Mouse (Mus musculus): ENCODE data around the gene Fam173a.

Gene Fam173a

DNA sequence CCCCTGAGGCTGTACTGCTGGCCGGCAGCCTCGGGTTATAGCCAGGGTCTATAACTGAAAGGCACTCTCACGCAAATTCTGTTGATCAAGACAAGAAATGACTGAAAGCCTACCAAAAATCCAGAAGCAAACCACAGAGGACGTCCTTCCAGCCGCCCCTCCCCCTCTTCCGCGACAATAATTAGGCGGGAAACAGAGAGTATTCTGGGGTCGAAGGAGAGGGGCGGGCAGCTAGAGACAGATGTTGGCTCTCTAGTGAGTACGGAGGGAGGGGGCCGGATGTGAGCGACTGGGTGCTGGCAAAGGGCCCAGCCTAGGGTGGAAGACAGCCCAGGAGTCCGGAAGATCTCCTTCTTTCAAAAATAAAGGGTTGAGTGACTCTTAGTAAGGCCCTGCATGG lies at the start of gene Fam173a:
Gene Fam173a, minus strand, starts transcription at position 287 of the 400 bp plus-strand sequence.
- DNase-seq, result peak; percentile 69

DNA sequence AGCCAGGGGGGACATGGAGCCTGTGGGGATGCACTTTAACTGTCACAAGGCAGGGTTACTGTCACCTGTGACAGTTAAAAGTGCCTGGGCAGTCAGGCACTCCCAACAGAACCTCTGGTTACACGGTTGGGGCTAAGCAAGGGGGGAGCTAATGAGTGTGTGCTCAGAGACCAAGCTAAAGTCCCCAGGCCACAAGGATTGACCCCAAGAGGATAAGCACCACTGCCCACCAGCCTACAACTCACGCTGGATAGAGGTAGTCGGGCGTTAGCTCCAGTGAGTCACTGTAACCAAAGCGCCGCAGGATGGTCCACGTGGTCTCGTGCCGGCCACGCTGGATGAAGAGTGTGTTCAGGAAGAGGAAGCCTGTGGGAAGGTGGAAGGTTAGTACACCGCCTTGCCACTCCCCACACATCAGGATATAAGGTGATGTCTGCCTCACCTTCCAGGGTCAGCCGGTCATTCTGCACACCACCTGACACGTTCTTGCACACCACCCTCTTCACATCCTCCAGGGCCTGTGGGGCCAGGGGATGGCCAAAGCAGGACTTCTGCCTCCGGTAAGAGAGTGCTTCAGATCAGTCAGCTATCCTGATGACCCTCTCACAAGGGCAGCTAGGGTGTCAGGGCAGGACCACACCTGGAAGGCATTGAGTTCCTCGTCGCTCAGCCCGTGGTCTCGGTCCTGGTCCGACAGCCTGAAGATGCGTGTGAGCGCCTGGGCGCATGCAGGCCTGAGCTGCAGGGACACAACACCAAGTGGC lies 48.6 kb upstream of the Fam173a start, which contains the start of gene Gm20683:
Gene Gm20683, minus strand, starts transcription at position 647 of the 764 bp plus-strand sequence.
- DNase-seq, result peak; percentile 32

DNA sequence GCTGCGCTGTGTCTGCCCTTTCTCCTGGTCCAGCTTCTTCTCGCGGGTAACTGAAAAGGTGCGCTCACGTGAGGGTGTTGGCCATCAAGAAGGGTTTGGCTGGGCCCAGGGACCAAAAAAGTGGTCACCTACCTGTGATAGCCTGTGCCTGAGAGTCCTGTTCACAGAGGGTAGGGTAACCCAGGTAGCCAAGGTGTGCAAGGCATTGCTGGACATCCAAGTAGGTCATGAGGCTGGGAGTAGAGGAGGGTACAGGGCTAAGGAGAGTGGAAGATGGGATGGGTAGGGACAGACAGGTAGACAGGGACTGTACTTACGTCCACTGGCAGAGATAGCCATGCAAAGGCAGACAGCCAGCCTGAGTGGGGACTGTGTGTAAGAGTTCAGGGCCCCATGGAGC lies 47.8 kb upstream of the Fam173a start:
- no peak for DNase-seq

DNA sequence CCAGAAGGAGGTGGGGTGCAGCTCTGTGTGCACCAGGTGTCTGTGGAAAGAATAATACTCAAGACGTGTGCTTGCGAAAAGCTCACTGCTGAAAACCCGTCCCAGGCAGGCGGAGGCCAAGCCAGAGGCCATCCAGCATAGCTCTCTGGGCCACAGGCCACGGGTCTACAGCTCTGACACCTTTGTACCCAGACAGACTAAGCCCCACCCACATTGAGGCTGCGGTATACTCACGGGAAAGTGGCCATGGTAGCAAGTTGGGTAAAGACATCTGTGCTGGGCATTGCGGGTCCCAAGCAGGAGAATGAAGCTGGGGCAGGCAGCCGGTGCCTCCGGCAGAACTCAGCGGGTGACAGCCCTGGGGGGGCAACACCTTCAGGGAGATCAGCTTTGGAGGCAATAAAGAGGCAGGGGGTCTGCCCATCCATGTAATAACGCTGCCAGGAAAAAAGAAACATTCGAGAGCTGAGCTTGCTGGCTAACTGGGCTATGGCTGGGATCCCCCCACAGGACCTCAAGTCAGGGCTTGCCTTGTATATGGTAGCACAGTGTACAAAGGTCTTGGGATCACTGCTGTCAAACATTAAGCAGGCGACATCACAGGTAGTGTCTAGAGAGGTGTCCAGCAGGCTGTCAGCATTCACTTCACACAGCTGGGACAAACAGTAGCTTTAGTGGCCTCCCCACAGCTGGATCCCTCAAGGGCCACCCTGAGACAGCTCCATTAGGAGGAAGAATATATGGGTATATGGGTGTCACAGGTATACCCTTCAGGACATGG lies 46.9 kb upstream of the Fam173a start:
- DNase-seq, result peak; percentile 55

DNA sequence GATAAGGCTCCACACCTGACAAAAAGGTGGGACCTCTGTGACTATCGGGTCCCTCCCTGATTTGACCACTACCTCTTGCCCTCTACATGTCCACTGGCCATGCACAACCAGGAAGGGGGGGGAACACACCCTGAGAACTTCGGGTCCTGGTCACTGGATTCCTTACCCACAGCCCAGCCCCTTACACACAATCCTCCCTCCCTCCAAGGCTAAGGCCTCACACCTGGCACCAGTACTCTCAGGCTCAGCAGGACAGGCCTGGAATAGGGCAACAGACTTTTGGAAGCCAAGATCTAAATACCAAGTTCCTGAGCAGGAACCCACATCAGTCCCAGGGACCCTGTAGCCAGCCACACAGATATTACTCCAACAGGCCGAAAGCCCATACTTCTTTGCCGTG lies 46.2 kb upstream of the Fam173a start:
- no peak for DNase-seq

DNA sequence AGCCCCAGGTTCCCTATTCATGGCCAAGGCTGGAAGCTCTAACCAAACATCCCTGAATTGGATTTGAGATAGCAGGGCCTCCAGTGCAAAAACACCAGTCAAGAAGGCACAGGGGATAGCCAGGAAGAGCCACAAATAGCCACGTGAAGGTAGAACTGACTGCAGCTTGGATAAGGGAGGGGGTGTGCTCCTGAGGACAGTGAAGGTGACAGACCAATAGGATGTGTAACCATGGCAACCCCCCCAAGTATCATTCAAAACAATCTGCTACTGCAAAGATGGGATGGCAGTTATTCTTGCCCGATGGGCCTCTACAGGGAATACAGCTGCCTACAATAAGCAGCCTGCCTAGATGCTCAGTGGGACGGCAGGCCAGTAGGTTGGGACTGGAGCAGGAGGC lies 44.8 kb upstream of the Fam173a start:
- no peak for DNase-seq

DNA sequence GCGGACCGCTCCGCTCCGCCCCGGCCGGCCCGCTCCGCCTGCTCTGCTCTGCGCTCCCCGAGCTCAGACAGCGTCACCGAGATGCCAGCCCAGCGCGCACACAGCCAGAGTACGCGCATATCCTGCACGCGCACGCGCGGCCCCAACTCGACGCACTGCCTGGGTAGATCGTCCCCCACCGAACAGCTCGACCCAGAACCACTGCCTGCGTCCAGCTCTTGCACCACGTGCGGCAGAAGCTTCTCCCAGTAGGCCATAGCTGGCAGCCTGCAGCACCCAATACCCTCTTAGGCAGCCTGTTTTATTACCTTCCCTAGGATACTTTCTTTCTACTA lies 44.3 kb upstream of the Fam173a start, which contains the start of gene Rhbdl1:
Gene Rhbdl1, minus strand, starts transcription at position 220 of the 335 bp plus-strand sequence.
- DNase-seq, result peak; percentile 90

DNA sequence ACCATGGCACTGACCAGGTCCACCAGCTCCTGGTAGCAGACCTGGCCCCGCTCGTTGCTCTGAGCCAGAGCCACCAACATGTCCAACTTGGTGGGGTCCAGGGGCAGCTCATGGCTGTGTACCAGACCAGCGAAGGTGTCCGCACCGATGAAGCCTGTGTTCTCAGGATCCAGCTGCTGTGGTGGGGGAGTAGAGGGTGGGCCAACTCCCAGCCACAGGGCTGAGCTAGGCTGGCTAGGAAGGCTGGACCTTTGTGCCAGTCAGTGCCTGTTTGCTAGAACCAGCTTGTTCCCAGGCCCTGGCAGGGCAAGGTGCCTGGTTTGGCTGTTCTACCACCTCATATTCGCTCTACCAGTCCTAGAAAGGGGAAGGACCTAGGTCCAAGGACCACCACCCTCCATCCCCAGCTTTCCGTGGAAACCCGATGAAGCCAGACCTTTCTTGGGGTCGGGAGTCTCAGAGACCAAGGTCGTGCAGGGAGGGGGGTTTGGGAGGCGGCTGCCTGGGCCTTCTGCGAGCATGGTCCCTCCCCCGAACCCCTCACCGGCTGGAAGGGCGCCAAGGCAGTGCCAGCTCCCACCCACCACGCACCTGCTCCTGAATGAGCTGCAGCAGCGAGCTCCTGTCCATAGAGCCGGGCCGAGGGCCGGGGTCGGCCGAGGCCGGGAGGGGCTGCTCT lies 43.8 kb upstream of the Fam173a start:
- DNase-seq, result no peak

DNA sequence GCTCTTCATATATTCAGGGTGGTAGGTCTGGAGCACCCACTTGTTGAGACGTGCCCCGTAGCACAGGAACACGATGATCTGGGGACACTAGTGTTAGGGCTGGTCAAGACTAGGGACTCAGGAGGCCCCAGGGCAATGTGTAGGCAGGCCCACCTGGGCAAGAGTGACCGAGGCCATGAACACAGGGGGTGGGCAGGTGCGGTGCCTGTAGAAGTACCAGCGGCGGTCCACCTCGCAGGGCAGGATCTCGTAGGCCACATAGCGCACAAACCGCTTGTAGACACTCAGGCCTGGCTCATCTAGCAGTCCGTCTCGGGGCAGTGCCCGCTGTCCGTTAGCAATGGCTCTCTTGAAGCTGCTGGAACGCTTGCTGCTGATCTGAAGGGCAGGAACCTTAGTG lies 43.1 kb upstream of the Fam173a start:
- peak; percentile 63 for DNase-seq

DNA sequence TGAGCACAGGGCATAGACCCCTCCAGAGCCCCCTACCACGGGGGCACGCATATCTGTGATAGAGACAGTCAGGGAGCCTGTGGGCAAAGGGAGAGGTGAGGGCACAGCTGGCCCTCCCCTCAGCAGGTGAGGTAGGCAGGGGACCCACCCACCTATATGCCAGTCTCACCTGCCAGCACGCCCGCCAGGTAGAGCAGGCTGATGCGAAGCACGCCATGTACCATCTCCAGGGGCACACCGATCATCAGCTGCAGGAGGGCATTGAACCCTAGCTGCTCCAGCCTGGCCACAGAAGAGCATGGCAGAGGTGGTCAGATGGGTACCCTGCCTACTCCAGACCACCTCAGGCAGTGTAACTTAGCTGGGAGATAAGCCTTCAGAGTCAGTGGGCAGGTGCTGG lies 42.6 kb upstream of the Fam173a start:
- no peak for DNase-seq

DNA sequence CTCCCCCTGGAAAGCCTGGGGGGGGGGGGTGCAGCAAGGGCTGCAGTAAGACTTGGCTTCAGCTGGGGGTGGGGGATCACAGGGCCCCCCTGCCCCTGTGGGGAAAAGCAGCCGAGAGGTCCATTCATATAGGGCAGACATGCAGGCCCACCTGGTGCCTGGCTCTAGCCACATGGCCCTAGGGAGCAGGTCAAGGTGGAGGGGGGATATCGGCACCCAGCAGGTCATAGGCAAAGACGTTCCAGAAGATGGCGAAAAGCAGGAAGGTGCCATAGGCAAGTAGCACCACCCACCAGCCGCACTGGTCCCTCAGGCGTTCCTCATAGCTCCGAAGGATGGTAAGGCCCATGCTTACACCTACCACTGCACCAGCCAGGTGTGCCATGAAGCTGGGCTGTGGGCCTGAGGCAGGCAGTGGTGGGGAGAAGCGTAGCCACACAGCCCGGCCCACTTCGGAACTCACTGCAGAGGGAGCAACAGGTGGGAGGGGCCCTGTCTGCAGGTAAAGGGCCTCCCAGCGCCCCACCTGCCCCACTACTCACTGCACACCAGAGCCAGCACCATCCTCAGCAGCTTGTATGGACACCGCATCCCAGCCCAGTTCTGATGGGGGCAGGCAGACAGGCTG lies 42.0 kb upstream of the Fam173a start:
- peak; percentile 76 for DNase-seq

DNA sequence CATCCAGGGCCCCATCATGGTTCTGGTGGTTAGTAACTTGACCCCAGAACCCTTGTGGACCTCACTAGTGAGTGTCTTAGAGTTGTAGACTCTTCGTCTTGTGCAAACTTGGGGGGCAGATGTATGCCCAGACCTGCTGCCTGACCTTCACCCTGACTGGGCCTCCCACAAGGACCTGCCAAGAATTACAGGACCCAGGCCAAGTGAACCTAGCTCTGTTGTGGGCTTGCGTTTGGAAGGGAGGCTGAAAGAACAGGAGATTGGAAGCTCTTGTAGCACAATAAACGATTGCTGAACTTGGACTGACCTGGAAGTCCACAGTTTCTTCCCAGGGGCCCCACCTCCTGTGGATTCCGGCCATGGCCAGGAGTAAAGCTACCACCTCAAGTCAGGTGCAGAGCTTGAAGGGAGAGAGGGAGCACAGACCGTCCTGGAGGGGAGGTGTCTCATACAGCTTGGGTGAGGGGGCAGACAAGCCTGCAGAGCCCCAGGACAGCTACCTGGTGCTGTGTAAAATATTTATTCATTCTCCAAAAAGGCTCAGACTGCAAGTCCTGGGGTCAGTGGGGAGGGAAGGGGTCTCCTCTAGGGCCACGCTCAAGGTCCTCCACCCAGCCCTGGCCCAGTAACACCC lies 41.4 kb upstream of the Fam173a start:
- peak; percentile 75 for DNase-seq

DNA sequence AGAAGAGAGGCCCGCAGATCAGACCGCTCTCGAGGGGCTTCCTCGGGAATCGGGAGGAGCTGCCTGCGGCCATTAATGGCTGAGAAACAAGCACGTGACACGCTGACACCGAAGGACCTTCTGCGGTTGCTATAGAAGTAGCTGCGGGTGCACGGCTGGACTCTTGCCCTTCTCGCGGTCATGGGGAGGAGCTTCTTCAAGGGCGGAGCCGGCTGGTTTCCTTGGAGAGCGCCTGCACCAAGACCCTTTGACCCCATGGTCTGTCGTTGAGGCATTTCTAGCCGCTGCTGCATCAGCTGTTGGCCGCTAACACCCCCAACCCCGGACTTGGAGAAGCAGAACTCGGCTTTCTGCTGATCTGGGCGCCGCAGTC lies 40.6 kb upstream of the Fam173a start, which contains the start of gene Stub1:
Gene Stub1, minus strand, starts transcription at position 114 of the 373 bp plus-strand sequence.
- no peak for DNase-seq

DNA sequence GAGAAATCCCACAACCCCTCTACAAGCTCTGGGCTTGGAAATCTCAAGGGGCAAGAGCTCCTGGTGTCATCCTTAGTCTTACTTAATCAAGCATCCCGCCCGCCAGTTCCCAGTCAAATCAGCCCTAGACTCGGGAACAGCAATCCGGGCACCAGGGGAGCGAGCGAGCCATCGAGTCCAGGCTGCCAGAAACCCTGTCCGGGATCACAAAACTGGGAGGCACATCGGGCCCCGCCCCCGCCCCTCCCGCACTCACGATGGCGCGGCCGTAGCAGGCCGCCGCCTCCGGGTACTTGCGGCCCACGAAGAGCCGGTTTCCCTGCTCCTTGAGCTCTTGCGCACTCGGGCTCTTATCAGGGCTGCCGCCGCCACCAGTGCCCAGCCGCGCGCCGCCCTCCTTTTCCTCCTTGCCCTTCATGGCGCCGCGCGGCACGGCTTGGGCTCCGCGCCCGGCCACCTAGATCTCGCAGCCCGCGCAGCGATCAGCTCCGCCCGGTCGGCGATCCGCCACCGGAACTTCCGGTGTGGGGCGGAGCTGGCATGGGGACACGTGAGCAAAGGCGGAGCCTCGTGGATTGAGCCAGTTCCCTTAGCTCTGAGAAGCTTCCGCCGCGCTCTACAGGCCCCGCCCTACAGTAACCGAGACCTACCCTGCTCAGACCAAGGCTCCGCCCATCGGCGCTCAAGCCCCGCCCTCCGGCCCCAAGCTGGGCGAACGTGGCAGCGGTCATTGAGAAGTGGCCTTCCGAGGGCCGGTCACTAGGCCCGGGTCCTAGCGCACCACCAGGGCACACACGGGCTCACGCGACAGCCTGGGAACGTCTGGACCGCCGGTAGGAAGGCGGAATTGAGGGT lies 40.0 kb upstream of the Fam173a start:
- peak; percentile 99 for DNase-seq

DNA sequence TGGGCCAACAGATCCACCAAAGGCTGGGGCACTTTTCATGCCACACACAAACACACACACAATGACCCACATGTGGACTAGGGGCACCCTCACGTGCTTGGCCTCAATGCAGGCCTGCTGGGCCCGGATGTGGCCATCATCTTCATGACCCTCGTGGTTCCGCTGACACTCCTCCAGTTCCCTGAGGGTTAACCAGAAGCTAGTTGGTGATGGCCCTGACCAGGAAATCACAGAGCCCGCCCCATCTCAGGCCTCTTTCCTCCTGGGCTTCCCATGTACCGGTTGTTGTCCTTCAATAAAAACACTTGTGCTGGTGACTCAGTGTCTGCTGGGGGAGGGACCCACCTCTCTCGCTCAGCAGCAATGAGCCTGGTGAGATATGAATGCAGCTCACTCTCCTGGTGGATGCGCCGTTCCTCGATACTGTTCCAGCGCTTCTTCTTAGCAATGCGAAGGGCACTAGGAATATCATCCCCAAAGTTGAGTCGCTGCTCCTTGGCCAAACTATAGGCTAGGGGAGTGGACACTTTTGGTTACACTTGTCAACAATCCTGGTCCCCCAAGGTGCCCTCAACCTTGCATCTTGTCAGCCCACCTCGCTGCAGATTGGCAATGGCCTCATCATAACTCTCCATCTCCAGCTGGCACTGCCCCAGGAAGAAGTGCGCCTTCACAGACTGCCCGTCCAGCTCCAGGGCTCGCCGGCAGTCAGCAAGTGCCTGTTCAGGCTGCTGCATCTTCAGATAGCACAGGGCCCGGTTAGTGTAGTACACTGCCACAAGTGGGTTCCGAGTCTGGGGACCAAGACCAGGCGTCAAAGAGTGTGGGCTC lies 39.0 kb upstream of the Fam173a start:
- peak; percentile 80 for DNase-seq

DNA sequence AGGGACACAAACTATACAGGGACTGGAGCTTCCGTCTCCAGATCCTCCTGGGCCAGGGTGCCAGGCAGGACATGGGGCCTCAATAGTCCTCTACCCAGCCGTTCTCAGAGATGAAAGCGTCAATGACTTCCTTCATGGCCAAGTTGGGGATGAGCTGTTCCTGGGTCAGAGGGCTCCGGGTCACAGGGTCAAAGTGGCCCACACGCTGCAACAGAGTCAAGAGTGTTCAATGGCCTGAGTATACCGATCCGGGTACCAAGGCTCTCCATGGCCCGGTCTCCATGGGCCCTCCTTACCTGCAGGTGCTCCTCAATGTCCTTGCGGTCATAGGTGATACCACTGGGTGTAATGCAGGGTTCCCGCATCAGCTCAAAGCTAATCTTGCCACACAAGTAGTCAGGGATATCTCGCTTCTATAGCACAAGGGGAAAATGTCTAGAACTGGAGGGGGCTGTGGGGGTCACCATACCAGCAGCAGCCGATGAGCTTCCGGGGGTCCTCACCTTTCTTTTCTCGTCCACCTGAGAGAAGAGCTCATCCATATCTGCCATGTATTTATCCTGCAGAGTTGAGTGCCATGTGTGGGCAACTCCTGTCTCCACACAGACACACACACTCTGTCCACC lies 38.2 kb upstream of the Fam173a start:
- DNase-seq, result peak; percentile 59

DNA sequence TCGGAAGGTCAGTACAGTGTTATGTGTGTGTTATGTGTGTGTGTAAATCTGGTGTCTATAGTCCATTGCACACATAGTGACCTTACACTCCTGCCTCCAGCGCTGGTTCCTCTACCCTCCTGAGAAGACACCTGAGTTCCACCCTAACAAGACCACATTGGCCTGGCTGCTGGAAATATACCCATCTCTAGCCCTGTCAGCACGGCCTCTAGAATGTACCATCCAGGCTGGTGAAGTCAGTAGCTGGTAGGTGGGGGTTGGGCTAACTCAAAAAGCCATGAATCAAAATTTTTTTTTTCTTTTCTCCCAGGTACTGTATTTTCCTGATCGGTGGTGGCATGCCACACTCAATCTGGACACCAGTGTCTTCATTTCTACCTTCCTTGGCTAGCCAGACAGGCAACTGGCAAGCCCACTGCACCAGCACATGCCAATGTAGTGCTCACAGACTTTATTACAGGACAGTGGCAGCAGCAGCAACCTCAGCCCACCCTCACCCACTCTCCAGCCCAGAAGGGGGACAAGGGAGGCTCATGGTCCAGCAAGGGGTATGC lies 37.6 kb upstream of the Fam173a start:
- DNase-seq, result peak; percentile 58

DNA sequence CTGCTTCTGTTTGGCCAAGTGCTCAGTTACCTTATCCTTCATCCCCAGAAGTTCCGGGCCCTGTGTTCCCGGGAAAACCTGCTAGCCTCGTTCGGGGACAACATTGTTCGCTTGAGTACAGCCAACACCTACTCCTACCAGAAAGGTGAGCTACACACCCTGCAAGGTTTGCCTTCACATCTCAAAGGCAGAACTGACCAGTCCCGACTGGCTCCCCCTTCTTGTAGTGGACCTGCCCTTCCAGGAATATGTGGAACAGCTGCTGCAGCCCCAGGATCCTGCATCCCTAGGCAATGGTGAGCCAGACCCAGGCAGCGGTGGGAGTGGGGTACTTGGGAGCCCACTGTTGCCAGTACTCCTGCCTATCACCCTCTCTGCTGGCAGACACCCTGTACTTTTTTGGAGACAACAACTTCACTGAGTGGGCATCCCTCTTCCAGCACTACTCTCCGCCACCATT lies 36.9 kb upstream of the Fam173a start:
- DNase-seq, result peak; percentile 59

DNA sequence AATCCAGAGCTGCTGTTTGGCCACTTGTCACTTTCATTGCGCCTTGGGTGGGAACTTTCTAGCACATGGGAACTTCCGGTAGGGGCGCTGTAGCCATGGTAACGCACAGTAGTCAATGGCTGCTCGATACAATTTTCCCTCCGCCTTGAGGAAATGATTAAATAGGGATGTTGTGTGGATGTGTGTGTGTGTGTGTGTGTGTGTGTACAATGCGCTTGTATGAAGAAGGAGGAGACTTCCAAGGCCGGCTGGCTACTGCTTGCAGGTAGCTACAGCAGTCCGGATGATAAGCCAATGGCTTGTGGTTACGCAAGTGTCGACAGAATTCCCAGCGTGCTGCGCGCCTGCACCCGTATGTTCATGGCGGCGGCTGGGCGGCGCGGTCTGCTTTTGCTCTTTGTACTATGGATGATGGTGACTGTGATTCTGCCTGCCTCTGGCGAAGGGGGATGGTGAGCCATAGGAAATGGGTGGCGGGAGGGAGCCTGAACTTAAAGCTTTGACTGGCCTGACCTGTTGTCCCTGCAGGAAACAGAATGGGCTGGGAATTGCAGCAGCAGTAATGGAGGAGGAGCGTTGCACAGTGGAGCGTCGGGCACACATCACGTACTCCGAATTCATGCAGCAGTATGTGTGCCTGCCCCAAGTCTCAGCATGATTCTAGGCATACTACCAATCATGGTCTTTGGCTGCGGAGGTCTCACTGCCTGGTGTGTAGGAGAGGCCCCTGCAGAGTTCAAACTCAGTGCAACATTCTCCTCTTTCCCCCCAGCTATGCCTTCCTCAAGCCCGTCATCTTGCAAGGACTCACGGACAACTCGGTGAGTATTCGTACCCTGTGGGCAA lies 36.2 kb upstream of the Fam173a start, which contains the start of gene Jmjd8:
Gene Jmjd8, plus strand, starts transcription at position 156 of the 846 bp plus-strand sequence.
- DNase-seq, result peak; percentile 80
